Mouse (Mus musculus) lung, postnatal 0 days (tissue): ENCODE data around the gene Ptprt.

Source experiments
- CTCF ChIP-seq: IDR thresholded peaks from 2 replicates; pipeline ENCODE4 v1.5.1; 2016; ENCODE audit warnings: antibody characterized with exemption, mild to moderate bottlenecking
- EP300 ChIP-seq: IDR thresholded peaks from 2 replicates; pipeline ENCODE4 v1.6.1; 2016; ENCODE audit warnings: antibody characterized with exemption, mild to moderate bottlenecking, control low read depth

- no peak for TF ChIP-seq CTCF
- TF ChIP-seq EP300 = no peak
Measured at GRCm38 (mm10) chr2:162513072-162513471, 147.9 kb downstream of the Ptprt start.
